Mouse (Mus musculus) retina, postnatal 1 day (tissue): ENCODE measurements at regions not wholly inside any gene's neighbourhood (a gene's known extent, or its start where the extent isn't known, plus 50 kb on each side); places are given as distances from the start of the nearest gene placed in this dataset.

Experiments used
- DNase-seq: peaks from one replicate; pipeline ENCODE4 v3.0.0-alpha.2; 2012

DNA sequence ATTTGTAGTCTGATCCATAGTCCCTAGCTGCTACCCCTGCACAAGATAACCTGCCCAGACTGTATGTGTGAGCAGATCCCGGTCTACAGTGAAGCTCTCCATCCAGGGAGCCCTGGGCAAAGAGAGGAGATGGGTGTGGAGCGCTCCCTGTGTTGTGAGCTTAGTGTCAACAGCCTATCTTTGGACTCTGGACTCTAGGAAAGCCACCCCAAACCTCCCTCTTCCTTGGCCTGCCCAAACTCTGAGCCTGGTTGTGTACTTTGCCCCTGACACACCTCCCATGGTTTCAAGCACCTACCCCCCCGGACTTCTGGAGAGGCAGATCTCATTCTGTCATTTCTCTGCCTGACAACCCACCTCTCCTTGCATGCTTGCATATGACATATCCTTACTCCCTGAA lies 110.9 kb upstream of the Haao start:
- DNase-seq: no peak

DNA sequence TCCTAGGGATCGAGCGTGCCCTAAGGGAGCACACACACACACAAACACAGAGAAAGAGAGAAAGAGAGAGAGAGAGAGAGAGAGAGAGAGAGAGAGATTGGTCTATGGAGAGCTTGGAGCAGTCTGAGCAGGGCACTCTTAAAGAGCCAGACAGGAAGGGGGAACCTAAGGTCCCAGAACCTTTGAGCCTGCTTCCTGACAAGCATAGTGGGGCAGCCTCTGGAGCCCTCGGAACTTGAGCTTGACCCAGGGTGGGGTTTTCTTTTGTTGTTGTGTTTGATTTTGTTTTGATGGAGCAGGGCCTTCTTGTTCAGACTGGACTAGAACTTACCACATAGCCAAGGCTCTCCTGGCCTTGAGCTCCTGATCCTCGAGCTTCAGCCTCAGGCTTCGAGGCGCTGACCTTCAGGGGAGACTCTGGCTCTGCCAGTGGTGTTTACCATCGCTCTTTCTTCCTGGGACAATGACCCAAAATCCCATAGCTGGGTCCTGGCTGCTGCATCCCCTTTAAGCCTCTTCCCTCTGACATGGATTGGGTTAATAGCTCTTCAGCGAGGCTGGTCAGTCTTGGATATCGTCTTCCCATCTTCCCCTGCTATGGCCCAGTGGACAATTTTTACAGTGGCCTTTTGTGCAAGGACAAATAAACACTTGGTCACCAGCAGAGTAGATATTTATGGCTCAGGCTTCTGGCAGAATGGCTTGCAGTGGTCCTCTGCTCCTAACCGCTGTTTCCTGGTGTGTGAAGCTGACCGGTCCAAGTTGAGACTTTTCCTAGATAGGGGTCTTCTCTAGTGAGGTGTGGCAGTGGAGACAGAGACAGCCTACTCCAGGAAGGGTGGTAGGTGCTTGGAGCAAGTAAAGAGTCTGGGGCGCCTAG lies 110.1 kb upstream of the Haao start:
- DNase-seq: peak; percentile 63

DNA sequence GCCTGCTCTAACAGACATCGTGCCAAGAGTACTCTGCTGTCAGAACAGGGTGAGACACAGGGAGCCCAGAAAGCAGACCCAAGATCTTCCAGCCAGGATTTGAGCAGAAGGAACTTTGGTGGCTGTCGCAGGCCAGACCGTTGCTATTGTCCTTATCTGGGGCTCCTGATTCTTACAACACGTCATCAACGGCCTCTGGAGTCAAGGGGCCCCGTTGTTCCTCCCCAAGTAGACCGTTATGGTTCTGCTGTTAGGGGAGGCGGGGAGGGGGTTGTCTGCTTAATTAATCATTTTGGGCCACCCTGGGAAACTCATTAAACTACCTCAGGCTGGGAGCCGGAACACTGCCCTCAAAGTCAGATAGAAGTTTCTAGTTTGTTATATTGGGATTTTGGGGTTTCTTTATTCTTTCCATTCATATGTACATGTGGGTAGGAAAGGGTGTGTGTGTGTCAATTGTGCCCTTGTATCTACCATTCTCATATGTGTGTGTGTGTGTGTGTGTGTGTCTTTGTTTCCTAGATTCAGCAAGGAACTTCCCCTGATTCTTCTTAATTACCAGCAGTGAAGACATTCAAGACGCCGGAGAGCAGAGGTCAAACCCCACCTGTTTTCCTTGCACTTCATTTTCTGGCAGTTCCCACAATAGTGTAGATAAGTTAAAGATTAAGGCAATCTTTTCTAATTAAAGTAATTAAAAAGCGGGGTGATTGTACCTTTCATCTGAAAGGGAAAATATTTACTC lies 109.2 kb upstream of the Haao start:
- DNase-seq: peak; percentile 93

DNA sequence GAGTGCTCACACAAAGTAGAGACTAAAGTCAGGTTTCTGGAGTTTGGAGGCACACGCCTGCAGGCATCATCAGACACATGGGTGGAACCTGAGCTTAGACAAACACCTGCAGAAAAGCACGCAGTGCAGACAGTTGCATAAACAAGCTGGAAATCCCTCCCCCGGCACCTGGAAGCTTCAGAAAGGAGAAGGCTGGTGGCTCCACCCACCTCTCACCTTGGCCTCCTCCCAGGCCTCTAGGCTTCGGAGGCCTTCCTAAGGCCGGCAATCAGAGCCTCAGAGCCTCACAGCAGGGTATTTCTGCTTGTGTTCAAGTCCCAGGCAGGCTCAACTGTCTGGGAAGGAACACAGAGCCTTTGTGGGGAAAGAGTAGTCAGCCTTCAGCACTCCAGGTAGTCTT lies 108.2 kb upstream of the Haao start:
- no peak for DNase-seq

DNA sequence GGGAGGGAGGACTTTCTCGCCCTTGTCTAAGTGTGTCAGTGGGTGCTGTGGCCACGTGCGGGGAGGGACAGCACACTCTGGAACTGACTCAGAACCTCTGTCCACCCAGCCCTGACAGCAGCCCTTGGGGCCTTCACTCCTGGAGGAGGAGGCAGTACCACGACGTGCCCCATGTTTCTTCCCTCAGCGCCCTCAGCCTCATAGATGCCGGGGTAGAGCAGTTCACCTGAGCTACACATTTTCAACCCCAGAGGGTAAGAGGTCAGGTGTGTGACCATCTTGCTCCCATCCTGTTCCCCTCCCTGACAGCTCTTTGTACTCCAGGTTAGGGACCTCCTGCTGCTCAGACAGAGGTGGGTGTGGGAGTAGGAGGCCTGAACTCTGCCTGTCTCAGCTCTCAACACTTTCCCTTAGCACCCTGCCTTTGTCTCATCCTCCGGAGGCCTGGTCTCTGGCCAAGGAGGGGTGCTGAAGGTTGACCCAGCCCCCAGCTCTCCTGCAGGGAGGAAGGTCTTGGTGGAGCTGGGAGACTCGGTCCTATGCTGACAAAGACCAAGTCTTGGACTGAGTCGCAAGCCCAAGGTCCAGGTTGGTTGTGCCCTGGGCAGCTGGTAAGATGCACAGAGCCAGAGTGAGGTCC lies 107.4 kb upstream of the Haao start:
- DNase-seq: no peak

DNA sequence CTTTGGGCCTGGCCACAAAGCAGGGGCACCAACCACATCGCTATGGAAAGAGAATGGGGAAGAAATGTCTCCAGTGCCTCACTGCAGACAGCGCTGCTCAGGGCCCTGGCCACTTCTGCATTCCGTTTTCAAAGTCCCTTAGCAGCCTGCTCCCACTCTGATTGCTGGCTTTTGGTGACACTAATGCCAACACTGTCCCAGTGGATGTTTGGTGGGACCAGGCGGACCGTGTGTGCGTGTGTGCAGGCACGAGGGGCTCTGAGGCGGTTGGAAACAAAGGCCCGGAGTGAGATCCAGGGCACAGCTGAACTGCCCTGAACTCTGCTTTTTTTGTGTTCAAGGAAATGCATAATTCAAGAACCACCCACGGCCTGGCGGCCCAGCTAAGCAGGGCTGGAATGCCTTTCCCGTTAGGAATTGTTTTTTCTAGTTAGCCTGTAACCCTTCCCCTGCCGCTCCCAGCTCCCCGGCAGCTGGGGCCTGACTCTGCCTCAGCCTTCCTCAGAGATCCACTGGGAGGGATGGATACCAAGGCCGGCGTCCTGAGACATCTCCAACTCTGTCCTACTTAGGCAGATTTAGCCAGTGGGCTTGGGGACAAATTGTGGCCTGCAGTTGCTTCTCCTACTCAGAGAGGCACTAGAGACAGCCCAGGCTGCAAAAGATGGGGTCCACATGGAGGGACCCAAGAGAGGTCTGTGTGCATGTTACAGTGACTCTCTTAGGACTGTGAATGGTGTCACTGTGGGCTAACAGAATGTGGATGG lies 106.7 kb upstream of the Haao start:
- peak; percentile 76 for DNase-seq

DNA sequence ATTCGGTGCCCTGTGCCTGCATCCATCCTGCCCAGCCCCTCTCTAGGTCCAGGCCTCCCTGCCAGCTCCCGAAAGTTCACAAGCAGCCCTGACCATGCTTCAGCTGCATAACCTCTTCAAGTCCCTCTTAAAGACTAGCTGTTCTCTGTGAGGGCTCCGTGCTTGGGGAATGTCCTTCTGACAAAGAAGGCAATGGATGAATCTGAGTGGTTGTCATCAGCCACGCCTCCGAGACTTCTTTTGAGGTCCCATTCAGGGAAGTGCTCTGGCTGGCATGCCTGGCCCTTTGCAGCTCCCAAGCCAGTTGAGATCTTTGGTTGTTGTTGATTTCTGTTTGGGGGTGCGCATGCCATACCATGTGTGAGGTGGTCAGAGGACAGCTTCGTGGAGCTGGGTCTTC lies 105.9 kb upstream of the Haao start:
- DNase-seq: no peak

DNA sequence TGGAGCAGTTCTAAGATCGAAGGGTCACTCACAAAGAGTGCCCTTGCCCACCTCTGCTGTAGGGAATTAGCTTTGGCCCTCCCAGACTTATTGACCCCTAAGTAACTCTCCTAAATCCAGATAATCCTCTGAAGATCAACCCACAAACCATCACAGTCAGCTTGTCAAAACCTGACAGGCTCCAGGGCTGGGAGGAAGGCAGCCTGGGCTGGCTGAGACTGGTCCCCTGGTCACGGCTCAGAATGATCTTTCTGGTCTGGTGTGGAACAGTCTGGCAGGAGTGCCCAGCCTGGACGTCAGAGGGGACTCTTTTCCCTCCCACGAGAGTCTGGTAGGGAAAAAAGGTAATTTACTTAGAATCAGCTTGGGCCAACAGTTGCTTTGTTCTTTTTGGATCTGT lies 99.0 kb upstream of the Haao start:
- DNase-seq: peak; percentile 58

DNA sequence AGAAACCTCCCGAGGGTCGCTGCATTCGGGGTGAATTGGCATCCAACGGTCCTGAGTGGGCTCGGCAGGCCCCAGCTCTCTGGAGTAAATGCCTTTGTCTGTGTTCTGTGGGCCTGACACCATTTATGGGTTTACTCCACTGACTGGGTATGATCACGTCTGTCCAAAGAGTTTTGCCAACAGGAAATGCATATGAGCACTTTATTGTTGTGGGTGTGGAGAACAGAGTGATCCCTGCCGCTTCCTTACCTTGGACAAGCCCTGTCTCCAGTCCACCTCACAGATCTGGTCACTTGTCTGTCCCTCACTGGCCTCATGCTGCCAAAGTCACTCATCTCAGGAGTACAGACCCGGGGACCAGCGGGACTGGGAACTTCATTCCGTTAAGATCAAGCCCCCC lies 91.6 kb upstream of the Haao start:
- no peak for DNase-seq

DNA sequence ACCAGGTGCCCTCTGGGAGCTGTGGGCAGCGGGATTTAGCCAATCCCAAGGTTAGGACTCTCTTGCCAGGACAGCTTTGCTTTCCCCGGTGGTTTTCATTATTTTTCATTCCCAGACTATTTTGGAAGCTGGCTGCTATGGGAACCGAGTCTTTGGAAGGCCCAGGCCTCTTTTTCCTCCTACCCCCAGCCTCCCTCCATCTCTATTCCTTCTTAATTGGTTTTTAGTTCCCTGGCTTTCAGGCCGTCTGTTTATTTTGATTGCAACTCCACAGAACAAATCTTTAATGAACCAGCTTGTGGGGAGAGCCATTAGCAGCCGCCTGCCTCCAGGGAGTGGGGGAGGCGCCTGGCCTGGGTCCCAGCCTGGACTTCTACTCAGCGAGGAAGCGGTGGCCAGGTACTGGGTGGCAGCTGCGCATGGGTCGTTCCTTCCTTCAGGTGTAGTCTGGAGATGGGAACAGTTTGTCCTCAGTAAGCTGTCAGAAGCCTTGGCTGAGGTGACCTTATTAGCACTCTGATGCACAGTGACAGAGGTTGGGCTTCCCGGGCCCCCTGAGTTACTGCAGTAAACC lies 91.0 kb upstream of the Haao start:
- DNase-seq: peak; percentile 90

DNA sequence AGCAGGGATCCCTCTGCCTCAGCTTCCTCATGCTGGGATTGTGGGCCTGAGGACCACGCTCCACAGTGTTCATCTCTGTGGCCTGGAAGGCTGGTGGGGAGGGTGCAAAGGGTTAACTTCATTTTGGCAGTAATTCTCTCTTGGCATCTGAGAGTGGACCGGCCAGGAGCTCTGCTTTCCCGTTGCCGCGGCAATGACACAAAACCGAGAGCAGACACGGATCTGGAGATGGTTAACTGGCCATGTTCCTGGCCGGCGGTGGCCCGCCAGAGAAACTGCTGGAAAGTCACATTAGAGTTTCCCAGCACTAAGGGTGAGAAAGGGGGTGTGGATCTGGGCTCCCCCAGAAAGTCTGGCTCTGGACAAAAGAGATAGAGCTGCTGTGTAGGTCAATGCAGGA lies 89.8 kb upstream of the Haao start:
- DNase-seq: peak; percentile 50

DNA sequence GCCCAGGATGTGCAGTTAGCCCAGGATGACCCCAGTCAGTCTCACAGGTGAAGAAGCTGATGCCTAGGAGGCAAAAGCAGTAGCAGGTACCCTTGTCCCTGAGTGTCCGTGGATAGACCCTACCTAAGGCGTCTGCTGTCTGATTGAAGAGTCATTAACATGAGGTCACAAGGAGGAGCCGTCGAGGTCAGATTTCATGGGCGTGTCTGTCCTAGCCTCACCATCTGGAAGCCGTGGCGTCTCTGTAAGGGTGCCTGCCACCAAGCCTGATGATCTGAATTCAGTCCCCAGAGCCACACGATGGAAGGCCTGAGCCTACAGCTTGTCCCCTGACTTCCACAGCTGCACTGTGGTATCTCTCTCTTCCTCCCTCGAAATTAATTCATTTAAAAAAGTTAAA lies 88.9 kb upstream of the Haao start:
- no peak for DNase-seq

DNA sequence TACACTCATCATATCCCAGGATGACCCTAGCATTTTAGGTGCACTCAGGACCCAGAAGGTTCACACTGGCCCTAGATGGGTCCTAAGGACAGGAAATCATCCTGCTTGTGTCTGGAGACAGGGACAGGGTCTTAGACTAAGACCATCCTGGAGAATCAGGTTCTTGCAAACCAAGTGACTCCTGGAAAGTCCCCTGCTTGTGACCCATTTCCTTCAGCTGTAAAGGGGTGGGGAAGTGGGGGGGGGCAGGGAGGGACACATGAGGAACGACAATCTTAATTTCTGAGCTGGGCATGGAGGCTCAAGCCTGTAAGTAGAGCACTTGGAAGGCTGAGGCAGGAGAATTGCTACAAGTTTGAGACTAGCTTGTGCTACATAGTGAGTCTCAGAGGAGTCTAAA lies 88.2 kb upstream of the Haao start:
- no peak for DNase-seq

DNA sequence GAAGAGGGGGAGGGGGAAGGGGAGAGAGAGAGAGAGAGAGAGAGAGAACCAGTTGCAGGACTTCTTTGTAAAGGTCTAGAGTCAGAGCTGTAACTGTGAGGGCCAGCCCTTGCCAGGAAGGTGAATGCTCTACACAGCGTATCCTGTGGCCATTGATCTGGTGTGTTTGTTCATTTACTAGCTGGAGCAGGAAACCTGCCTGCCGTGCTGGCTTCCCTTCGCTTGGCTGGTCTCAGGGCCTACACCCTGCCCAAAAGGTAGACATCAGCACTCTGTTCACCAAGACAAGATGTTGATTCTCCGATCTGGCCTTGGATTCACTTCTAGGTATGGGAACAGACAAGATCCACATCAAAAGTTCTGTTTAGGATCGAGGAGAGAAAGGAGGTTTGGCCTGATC lies 87.5 kb upstream of the Haao start:
- DNase-seq: no peak

DNA sequence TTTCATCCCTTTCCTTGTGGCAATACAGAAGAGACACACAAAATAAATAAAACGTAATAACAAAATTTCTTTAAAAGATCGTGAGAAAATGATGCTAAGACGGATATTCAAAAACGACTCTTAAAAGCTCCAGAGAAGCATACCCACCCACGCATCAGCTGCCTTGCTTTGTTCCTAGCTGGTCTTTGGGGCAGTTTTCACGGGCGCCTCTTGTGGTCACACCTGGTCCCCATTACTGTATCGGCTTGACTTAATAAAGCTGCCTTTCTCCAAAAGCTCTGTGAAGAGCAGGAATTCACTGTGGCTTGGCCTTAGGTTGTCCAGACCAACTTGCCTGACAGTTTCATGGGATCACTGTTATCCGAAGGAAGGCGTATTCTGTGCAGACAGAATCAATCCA lies 86.0 kb upstream of the Haao start:
- no peak for DNase-seq

DNA sequence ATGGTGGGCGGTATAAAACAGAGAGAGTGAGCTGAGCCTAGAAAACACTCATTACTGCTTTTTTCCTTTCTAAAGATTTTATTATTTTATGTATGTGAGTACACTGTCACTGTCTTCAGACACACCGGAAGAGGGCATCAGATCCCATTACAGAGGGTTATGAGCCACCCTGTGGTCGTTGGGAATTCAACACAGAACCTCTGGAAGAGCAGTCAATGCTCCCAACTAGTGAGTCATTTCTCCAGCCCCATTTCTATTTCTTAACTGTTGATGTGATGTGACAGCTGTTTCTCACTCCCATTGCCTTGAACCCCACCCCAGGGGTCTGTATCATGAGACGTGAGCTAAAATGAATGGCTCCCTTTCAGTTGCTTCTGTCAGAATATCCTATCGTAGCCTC lies 82.6 kb upstream of the Haao start:
- DNase-seq: no peak

DNA sequence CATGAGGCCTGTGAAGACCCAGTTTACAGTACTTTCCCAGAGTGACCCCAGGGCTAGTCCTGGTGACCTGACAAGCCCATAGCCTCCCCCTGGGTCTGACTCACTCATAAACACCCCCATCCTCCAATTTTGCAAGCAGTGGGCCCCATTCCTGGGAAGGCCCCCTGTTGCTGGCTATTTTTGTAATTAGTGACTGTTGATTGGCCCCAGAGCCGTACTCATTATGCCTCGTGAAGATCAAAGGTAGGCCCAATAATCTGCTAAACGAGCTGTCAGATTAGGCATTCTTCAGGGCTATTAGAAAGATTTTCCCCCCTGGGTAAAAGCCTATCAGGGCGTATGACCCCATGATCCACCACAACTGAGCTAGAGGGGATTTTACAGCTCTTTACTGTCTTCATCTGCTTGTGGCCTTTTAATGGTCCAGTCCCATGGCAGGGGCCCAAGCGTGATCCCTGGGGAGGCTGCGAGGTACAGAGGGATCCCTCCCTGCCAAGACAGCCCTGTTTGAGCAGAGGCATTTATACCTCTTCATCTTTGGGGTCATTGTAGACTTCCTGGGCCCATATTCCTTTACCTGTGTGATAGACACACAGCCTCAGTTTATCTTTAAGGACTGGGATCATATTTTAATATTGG lies 80.1 kb upstream of the Haao start:
- peak; percentile 97 for DNase-seq

DNA sequence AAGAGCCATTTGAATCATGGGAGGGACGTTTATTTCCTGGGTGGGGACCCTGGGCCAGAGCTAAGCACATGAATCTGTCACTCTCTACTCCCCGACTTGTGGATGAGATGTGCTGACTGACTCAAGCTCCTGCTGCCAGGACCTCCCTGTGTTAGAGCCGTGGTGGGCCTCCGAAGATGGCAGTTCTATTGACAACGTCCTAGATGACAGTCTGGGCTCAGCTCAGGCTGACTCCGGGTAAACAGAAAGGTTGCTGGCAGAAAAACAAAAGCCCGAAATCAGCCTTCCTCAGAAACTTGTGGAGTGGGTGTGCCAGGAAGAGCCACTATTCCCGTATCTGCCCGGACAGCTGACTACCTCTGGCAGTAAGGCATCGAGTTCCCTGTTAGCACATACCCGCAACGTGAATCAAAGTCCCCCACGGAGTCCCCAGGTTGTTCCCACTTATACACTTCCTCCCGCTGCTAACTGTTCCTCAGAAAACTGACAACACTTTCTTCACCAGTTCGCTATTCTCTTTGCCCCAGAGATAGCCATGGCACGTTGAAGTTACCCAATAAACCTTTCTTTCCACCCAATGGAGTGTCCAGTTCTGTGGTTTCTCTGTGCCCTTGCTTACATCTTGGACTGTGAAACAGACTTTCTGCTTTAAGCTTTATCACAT lies 76.6 kb upstream of the Haao start:
- DNase-seq: no peak

DNA sequence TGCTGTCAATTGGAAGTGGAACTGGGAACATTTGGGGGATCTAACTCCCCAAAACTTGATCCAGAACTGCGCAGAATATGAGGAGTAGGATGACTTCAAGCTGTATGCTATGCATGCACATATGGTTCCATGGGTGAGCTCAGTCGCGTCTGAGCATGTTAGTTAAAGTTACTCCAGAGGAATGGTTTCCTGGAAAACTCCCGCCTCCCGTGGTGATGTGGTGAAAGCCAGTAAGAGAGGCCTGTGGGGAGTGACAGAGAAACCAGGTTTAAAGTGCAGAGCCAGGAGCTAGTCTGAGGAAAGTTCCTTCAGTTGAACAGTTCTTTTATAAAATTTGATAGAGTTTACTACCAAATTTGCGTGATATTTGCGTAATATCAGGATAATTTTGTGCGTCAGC lies 73.1 kb upstream of the Haao start:
- no peak for DNase-seq

DNA sequence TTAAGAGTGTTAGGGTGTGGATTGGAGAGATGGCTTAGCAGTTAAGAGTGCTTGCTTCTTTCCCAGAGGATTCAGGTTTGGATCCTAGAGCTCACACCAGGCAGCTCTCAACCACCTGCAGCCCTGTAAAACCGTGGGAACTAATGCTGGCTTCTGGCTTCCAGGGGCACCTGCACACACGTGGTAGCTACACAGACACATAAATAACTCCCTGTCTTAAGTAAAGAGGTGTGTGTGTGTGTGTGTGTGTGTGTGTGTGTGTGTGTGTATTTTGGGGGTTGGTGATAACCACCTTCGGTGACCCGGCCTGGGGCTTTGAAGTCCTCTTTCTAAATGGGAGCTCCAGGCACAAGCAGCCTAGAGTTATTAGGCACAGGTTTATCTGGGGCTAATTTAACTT lies 72.5 kb upstream of the Haao start:
- no peak for DNase-seq

DNA sequence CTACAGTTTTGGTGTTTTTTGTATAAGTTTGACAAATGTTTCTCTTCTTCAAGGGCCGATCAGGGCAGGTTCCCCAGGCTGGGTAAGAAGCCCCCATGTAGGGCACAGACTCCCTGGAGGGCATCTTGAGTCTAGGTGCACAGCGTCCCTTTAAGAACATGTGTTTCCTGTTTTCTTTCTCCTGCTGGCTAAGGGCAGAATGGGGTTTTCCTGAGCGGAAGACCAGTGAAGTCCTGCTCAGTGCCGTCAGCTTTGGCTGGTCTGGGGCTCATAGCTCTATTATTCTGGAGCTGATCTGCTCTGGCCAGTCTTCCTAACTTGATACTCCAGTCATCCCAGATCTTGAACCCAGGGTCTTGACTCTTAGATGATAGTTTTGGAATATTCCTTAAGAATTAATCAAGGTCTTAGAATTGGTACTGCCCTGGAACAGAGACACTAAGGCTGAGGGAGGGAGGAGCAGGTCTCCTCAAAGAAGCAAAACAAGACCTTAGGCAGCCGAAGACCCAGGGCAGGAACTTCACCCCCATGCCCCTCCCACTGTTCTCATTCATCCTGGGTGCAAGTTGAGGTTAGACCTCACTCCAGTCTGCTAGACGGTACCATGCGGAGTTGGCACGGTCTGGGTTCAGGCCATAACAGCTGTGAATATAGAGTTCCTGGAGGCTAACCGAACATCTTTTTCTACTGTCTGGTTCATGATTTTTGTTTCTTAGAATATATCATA lies 70.8 kb upstream of the Haao start:
- no peak for DNase-seq
